Mouse (Mus musculus) embryonic stem cell, embryonic (primary cell): ENCODE results near the gene Wdr47.
"Not testable (repeated sequence)": the region's sequence is repeated elsewhere in the genome, so short reads cannot be mapped to it uniquely, and the experiment has no call there.

Experiments used
- CTCF ChIA-PET, 4 experiments: fragments of 300-600 bp in 2 of 4; fragments of 350-600 bp in 2 of 4; sonication (Branson Sonifier 250); formaldehyde crosslinking; loops; one replicate each; lab custom pipeline; 2022; ENCODE audit warnings: inconsistent platforms in 2 of 4; lab: Charles Lee
- POLR2A ChIA-PET, 4 experiments: fragments of 300-600 bp in 2 of 4; fragments of 350-600 bp in 2 of 4; sonication (Branson Sonifier 250); formaldehyde crosslinking; loops; one replicate each; lab custom pipeline; 2022; ENCODE audit warnings: antibody characterized with exemption in 4 of 4, inconsistent platforms in 1 of 4; lab: Charles Lee

The Wdr47 gene

GRCm38 (mm10) chr3:108660941-108661340, 69.9 kb downstream of the Wdr47 start:
- CTCF ChIA-PET = interaction anchor here in 3 of 4 experiments (0.6 to 1.4 kb wide), 8 partner anchors 14 to 494 kb away, joined by 3 to 5 read pairs (median 3); partner anchors contain the start of gene Stxbp3 (in 1 of the 3)
- POLR2A ChIA-PET = interaction anchor here in 3 of 4 experiments (0.6 to 1.5 kb wide), 7 partner anchors 14 to 476 kb away, joined by 3 to 7 read pairs (median 4); no protein-coding TSS in a partner anchor

- CTCF ChIA-PET = no interaction called here
- POLR2A ChIA-PET = interaction anchor here in 1 of 4 experiments (0.9 kb wide), 1 partner anchor 45 kb away, joined by 3 read pairs; the partner anchor contains the start of gene Gpsm2
Observed at GRCm38 (mm10) chr3:108676616-108677015, 85.5 kb downstream of the Wdr47 start.

GRCm38 (mm10) chr3:108681004-108681403, 89.9 kb downstream of the Wdr47 start:
- ChIA-PET CTCF (no interaction called here), POLR2A (interaction anchor here in 2 of 4 experiments (0.6 to 1.1 kb wide), 3 partner anchors 13 to 312 kb away, joined by 3 read pairs; no protein-coding TSS in a partner anchor)

GRCm38 (mm10) chr3:108683597-108683996, 92.5 kb downstream of the Wdr47 start:
- POLR2A ChIA-PET = interaction anchor here in 1 of 4 experiments (1.2 kb wide), 1 partner anchor 98 kb away, joined by 3 read pairs; no protein-coding TSS in a partner anchor
- CTCF ChIA-PET = not testable (repeated sequence)

GRCm38 (mm10) chr3:108685701-108686100, 94.6 kb downstream of the Wdr47 start:
- POLR2A ChIA-PET = interaction anchor here in 2 of 4 experiments (0.7 to 1.4 kb wide), 2 partner anchors 37 to 729 kb away, joined by 4 read pairs; partner anchors contain the start of gene Gpsm2 (in 1 of the 2)
- CTCF ChIA-PET = no interaction called here

- POLR2A ChIA-PET = interaction anchor here in 1 of 4 experiments (0.9 kb wide), 1 partner anchor 9 kb away, joined by 4 read pairs; no protein-coding TSS in a partner anchor
- CTCF ChIA-PET = no interaction called here
Observed at GRCm38 (mm10) chr3:108689015-108689441, 97.9 kb downstream of the Wdr47 start.

- ChIA-PET CTCF (interaction anchor here in 1 of 4 experiments (0.5 kb wide), 1 partner anchor 358 kb away, joined by 3 read pairs; no protein-coding TSS in a partner anchor), POLR2A (interaction anchor here in 1 of 4 experiments (0.9 kb wide), 1 partner anchor 10 kb away, joined by 4 read pairs; no protein-coding TSS in a partner anchor)
Observed at GRCm38 (mm10) chr3:108689446-108689845, 98.4 kb downstream of the Wdr47 start.

- ChIA-PET POLR2A (interaction anchor here in 1 of 4 experiments (0.6 kb wide), 1 partner anchor 13 kb away, joined by 3 read pairs; no protein-coding TSS in a partner anchor), CTCF (interaction anchor here in 1 of 4 experiments (0.5 kb wide), 1 partner anchor 358 kb away, joined by 3 read pairs; no protein-coding TSS in a partner anchor)
Observed at GRCm38 (mm10) chr3:108689979-108690378, 98.9 kb downstream of the Wdr47 start.

- ChIA-PET POLR2A (no interaction called here), CTCF (no interaction called here)
Observed at GRCm38 (mm10) chr3:108694321-108694720, 103.2 kb downstream of the Wdr47 start.
